Mouse (Mus musculus): ENCODE results near the gene Gm21970.

DNA sequence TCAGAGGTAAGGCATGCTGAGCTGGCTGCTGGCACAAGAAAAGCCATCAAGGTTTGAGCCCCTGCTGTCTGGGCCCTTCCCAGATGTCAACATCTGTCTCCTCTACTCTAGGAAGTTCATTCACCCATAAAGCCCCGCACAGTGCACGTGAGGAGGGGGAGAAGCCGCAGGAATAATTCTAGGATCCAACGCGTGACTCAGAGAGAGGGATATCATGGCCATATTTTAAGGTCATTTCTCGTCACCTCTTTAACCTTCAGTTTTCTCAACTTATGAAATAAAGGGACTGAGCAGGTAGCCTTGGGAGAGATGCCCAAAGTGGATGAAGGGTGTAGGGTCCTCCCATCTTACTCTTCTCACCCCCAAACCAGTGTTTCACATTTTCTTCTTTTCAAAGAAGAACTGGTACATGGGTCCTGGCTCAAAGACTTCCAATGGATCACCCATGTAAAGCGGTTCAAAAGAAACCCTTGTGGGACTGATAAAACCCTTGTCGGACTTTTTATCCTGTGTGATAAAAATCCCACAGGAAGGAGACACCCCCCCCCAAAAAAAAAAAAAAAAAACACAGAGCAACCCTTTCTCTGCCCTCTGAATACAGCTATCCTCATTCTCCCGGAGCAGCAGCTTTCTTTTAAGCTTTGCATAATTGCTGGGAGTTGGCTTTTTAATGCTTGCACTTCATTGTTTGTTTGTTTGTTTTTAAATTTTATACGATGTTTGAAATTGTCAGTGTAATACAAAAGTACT is 13.5 kb downstream of the Gm21970 start:
- TF ChIP-seq CTCF (IDR thresholded peaks at IDR 0.05; ENCODE audit: borderline replicate concordance, insufficient read depth, low read length) (no peak), POLR2A (IDR thresholded peaks at IDR 0.05; ENCODE audit: low read depth, low read length) (no peak)
